Mouse (Mus musculus) heart, embryonic 12.5 days (tissue): ENCODE measurements around the gene Zfp872. TPM values are rescaled to one million over a fixed set of nuclear protein-coding genes. Genes with fewer than 3 reads are reported as not detected.

Experiments
- ATAC-seq: fragments of 200-750 bp; cut with Nextera tagmentation; 2 replicates; pipeline ENCODE4 v1.8.0; 2017; ENCODE audit warnings: moderate TSS enrichment, moderate library complexity; ENCODE audit not compliant: insufficient number of reproducible peaks, low FRiP score
- H3K27ac ChIP-seq: fragments of 300-500 bp; sonication (generic); 2 replicates; pipeline ENCODE4 v1.5.1; 2016; ENCODE audit warnings: mild to moderate bottlenecking, moderate library complexity; ENCODE audit not compliant: poor library complexity, severe bottlenecking
- H3K27me3 ChIP-seq: fragments of 300-500 bp; sonication (generic); replicated peaks from 2 replicates; pipeline ENCODE4 v1.6.1; 2016; ENCODE audit warnings: mild to moderate bottlenecking, moderate library complexity
- H3K36me3 ChIP-seq: fragments of 300-500 bp; sonication (generic); 2 replicates; pipeline ENCODE4 v1.6.1; 2016; ENCODE audit warnings: mild to moderate bottlenecking, moderate library complexity
- H3K4me1 ChIP-seq: fragments of 300-500 bp; sonication (generic); replicated peaks from 2 replicates; pipeline ENCODE4 v1.6.1; 2016; ENCODE audit warnings: mild to moderate bottlenecking
- H3K4me2 ChIP-seq: fragments of 300-500 bp; sonication (generic); 2 replicates; pipeline ENCODE4 v1.6.1; 2016; ENCODE audit warnings: mild to moderate bottlenecking, moderate library complexity
- H3K4me3 ChIP-seq: fragments of 300-500 bp; sonication (generic); 2 replicates; pipeline ENCODE4 v1.5.1; 2016; ENCODE audit warnings: mild to moderate bottlenecking
- H3K9ac ChIP-seq: fragments of 300-500 bp; sonication (generic); 2 replicates; pipeline ENCODE4 v1.6.1; 2016; ENCODE audit warnings: mild to moderate bottlenecking, moderate library complexity
- H3K9me3 ChIP-seq: fragments of 300-500 bp; sonication (generic); replicated peaks from 2 replicates; pipeline ENCODE4 v1.6.1; 2016; ENCODE audit warnings: mild to moderate bottlenecking, moderate library complexity
- WGBS: fragments of 180-500 bp; shearing (Covaris S2); methylation state at CpG from one replicate; pipeline ENCODE4 v1.1.7; 2016; 5-methylcytosine and 5-hydroxymethylcytosine counted together
- polyA plus RNA-seq: library from polyadenylated mRNA; unstranded; fragments of >200 nt; fragmentation: Nextera tagmentation; extraction: Ambion mirVana; gene quantifications from 2 replicates; pipeline ENCODE4 v1.2.1, GENCODE M21; 2016

Gene Zfp872
- polyA plus RNA-seq, 1 experiment from 2014 or later = 0.17 TPM

DNA sequence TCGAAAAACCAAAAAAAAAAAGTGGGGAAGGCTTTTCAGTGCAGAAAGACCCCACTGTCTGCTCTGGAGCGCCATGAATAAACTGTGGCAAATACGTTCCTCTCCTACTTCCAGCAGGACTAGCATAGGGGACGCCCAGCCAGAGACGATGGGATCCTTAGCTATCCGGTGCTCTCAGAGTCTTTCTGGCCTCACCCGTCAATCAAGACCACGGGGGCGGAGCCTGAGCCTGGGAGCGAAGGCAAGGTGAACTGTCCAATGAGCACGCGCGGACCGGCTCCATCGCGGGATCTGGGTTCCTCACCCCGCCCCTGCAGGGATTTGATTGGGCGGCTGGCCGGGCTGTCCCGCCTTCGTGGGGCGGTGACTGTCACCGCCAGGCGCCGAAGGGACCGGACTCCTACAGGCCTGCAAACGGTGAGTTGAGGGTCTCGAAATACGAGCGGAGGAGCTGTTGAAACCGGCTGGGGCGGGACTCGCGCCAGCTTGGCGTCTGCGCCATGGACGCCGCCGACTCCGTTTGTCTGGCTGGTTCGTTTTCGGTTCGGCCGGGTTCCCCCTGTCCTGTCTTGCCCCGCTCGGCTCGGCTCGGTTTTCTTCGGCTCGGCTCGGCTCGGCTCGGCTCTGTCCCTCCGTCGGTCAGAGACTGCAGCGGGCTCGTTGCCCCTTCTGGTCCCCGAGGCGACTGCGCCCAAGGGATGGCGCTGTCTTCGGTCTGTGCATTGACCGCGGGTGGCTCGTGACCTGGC is 31.2 kb upstream of the Zfp872 start, which contains the start of gene Pigyl:
Gene Pigyl (plus strand): TSS at position 350 of the 749 bp plus-strand sequence.
- H3K9ac ChIP-seq = peak within 1 kb of the TSS; percentile 79
- no peaks in the 10 kb centered on the region for H3K9me3 ChIP-seq
- peak within 1 kb of the TSS; percentile 83 for H3K4me2 ChIP-seq
- peaks cover 11% of the 10 kb centered on the region for H3K4me1 ChIP-seq
- H3K36me3 ChIP-seq = no peaks in the 10 kb centered on the region
- WGBS = under 1% methylated on average over 65 of the region's 65 CpGs
- H3K27ac ChIP-seq = peak within 1 kb of the TSS; percentile 76
- H3K27me3 ChIP-seq = 0 out of 2 replicates have a peak, but pooled peaks cover 4% of the 10 kb centered on the region
- peak within 1 kb of the TSS; percentile 65 for H3K4me3 ChIP-seq
- ATAC-seq = peak; percentile 100

DNA sequence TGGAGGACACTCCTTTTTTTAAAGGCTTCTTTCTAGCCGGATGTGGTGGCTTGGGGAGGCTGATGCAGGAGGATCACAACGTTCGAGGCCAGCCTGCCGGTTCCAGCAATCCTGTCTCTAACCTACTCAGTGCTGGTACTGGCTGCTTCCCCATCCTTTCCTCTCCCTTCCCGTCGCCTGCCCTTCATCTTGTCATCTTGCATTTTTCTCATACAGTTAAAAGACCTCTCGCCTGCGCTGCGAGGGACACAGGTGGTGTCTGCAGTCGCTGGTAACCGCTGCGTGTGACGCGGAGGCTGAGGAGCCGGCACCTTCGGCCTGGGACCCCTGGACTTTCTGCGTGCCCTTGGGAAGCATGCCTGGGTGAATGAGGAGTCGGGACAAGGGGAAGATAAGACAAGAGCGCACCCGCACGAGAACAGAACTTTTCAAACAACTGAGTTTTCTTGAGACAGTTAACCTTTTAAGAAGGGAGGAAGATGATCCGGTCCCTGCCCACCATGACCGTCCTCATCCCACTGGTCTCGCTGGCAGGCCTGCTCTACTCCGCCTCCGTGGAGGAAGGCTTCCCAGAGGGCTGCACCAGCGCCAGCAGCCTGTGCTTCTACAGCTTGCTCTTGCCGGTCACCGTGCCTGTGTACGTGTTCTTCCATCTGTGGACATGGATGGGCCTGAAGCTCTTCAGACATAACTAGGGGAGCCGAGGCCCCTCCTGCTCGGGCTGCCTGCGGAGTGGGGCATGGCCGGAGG is 30.2 kb upstream of the Zfp872 start:
- no peaks in the 10 kb centered on the region for H3K36me3 ChIP-seq
- H3K27me3 ChIP-seq = 0 out of 2 replicates have a peak, but pooled peaks cover 8% of the 10 kb centered on the region
- no peak for ATAC-seq
- H3K9me3 ChIP-seq = no peaks in the 10 kb centered on the region
- WGBS = 49% methylated on average over 34 of the region's 34 CpGs
- H3K9ac ChIP-seq = peak overlapping the region; percentile 79
- peak overlapping the region; percentile 65 for H3K4me3 ChIP-seq
- H3K4me2 ChIP-seq = peak overlapping the region; percentile 83
- no peak overlapping the region for H3K27ac ChIP-seq
- peaks cover 11% of the 10 kb centered on the region for H3K4me1 ChIP-seq

DNA sequence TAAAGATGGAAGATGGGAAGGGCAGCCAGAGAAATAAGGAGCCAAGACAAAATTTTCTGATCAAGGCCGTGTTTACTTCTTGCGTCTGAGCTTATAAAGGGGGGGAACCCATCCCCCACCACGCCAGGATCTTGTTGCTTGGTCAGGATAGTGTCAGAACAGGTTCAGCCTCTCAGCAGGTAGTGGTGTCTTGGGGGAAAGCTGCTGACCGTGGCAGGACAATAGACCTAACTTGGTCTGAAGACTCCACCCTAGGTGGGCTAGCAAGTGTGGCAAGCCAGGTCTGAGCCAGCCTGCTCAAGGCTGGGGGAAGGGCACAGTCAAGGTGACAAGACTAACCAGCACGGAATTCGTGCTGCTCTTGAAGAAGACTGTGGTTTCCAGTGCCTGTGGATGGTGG is 26.6 kb upstream of the Zfp872 start:
- H3K9ac ChIP-seq = no peak overlapping the region

DNA sequence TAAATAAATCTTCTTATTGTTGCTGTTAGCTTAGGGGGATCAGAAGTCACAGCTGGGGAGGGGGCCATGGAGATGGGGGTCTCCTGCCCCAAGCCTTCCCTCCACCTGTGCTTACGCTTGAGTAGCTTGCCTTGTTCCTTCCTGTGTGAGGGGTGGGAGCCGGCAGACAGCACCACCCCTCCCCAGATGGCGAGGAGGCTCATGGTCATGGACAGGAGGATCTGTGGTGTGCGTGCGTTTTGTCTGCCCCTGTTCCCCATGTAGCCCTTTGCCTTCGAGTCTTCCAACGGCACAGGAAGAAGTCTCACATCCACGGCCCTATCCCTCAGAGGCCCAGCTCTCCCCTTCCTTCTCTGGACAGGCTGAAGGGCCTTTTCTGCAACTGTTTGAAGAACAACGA is 25.6 kb upstream of the Zfp872 start:
- no peak for ATAC-seq
- H3K27me3 ChIP-seq = peaks cover 15% of the 10 kb centered on the region
- H3K36me3 ChIP-seq = no peaks in the 10 kb centered on the region
- H3K4me2 ChIP-seq = no peak overlapping the region
- H3K9ac ChIP-seq = no peak overlapping the region
- no peak overlapping the region for H3K27ac ChIP-seq
- 75% methylated on average over 9 of the region's 9 CpGs for WGBS
- peaks cover 6% of the 10 kb centered on the region; the same call in 1 of the 2 replicates for H3K9me3 ChIP-seq
- no peak overlapping the region for H3K4me3 ChIP-seq
- H3K4me1 ChIP-seq = peaks cover 8% of the 10 kb centered on the region

More for the DNA sequence above, 26.6 kb upstream of the Zfp872 start:
- H3K36me3 ChIP-seq = no peaks in the 10 kb centered on the region
- no peak overlapping the region for H3K4me3 ChIP-seq
- no peak for ATAC-seq
- no peak overlapping the region for H3K27ac ChIP-seq
- H3K4me1 ChIP-seq = peaks cover 9% of the 10 kb centered on the region
- no peak overlapping the region for H3K4me2 ChIP-seq
- 32% methylated on average over 6 of the region's 6 CpGs for WGBS
- peaks cover 15% of the 10 kb centered on the region for H3K27me3 ChIP-seq
- no peaks in the 10 kb centered on the region for H3K9me3 ChIP-seq

DNA sequence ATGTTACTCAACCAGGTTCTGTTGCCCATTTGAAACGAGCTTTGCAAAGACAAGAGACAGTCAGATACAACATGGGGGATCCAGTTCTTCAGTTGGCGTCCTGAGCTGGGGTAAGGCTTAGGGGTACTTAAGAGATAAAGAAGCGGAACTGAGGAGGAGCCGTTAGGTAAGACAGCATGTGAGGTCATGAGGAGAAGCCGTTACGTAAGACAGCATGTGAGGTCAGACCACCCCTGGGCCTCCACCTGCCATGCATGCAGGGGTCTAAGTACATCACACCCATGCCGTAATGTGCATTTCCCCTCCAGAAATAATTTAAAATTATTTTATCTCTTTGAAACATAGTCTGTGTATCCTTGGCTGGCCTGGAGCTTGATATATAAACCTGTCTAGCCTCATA is 25.0 kb upstream of the Zfp872 start:
- no peak overlapping the region for H3K4me2 ChIP-seq
- ATAC-seq = no peak
- no peaks in the 10 kb centered on the region for H3K36me3 ChIP-seq
- no peak overlapping the region for H3K9ac ChIP-seq
- H3K27ac ChIP-seq = no peak overlapping the region
- no peak overlapping the region for H3K4me3 ChIP-seq
- H3K4me1 ChIP-seq = peaks cover 2% of the 10 kb centered on the region
- H3K9me3 ChIP-seq = peaks cover 6% of the 10 kb centered on the region; the same call in 1 of the 2 replicates
- H3K27me3 ChIP-seq = peaks cover 14% of the 10 kb centered on the region
- WGBS = 80% methylated on average over 7 of the region's 7 CpGs

DNA sequence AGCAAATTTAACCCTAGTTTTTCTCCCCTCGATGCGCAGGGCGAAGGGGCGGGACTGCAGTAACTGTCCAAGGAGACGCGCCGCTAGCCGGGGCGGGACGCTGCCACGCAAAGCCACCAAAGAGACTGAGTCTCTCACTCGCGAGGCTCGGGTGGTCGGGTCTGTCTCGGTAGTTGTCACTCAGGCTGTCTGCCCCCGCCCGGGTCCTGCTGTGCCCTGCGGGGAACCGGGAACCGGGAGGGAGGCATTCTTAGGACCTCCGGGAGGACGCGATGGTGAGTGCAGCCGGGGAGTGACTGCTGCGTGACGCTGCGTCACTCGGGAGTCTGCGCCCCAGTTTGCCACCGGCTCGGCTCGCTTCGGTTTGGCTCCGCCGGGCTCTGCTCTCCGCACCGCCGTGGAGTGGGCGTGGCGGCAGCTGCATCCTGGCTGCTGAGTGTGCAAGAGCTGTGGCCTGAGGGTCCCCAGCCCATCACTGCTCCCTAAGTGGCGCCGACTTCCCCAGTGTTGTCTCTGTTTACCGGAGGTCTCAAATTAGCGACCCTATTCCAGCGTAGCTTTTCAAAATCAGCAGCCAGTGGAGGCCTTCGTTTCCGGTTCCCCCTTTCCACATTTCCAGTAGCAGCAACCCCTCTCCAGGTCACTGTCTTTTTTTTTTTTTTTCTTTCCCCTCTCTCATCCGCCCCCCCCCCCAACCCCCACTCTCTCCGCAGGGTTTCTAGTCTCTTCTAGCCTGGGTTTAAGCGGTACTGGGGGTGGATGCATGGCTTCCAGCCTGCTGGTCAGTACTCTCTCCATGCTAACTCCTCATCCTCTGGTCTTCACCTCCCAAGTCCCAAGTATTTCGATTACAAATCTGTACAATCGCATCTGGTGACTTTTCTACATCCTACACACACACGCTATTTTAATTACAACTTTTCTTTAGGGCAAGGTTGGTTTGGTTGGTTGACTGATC is 22.9 kb upstream of the Zfp872 start:
- Histone ChIP-seq H3K36me3 (no peaks in the 10 kb centered on the region), H3K27ac (no peak overlapping the region), H3K4me1 (no peaks in the 10 kb centered on the region), H3K9ac (peak overlapping the region; percentile 71), H3K9me3 (peaks cover 6% of the 10 kb centered on the region; the same call in 1 of the 2 replicates), H3K4me2 (peak overlapping the region; percentile 97), H3K4me3 (peak overlapping the region; percentile 58), H3K27me3 (peaks cover 11% of the 10 kb centered on the region)
- WGBS = 2% methylated on average over 54 of the region's 54 CpGs
- peak; percentile 43 for ATAC-seq

DNA sequence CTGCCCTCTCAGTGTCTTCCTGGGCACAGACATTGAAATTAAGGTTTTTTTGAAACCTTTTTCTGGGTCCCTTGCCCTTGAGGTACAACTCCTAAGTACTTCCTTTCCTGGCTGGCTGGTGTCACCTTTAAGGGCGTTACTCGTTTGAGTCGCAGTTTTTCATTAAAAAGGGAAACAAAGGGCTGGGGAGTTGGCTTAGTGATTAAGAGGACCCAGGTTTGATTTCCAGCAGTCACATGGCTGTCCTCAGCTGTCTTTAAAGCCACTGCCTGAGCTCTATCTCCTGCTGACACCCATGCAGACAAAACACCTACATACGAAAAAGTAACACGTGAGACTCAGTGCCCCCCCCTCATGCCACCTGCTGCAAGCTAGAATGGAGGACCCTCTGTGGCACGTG is 21.9 kb upstream of the Zfp872 start:
- H3K36me3 ChIP-seq = no peaks in the 10 kb centered on the region
- peaks cover 6% of the 10 kb centered on the region; the same call in 1 of the 2 replicates for H3K9me3 ChIP-seq
- H3K27ac ChIP-seq = no peak overlapping the region
- H3K4me1 ChIP-seq = no peaks in the 10 kb centered on the region
- H3K9ac ChIP-seq = no peak overlapping the region
- 45% methylated on average over 6 of the region's 6 CpGs for WGBS
- no peak overlapping the region for H3K4me2 ChIP-seq
- ATAC-seq = no peak
- H3K27me3 ChIP-seq = peaks cover 11% of the 10 kb centered on the region
- no peak overlapping the region for H3K4me3 ChIP-seq

DNA sequence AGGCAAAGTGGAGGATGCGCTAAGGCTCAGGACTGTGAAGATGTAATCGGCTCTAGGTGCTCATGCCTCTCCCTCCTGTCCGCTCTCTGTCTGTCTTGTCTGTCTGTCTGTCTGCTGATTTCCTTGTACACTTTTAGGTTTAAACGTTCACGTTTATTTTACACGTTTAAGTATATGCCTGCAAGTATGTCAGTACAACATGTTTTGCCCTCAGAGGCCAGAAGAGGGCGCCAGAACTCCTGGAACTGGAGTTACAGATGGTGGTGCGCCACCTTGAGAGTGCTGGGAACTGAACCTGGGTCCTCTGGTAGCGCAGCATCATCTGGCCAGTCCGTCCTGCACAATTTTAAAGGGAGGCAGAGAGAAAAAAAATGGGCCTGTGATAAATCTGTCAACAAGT is 21.2 kb upstream of the Zfp872 start:
- 86% methylated on average over 10 of the region's 10 CpGs for WGBS
- no peak for ATAC-seq
- no peak overlapping the region for H3K4me3 ChIP-seq

DNA sequence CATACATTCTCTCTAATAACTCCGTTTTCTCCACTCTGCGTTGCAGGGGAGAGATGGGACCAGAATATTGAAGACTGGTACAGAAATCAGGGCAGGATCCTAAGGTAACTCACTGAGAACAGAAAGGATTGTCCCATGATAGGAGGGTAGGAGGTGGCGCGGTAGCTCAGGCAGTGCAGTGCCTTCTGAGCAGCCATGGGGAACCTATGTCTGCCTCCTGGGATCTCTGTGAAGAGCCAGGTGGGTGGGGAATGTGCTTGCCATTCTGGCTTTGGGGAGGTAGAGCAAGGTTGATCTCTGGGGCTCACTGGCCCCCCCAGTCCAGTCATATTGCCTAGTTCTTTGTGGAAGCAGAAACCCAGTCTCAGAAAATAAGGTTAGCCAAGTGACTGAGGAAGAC is 20.1 kb upstream of the Zfp872 start:
- 93% methylated on average over 4 of the region's 4 CpGs for WGBS
- peaks cover 10% of the 10 kb centered on the region; the same call in 1 of the 2 replicates for H3K9me3 ChIP-seq
- no peak overlapping the region for H3K4me3 ChIP-seq
- no peak for ATAC-seq
- H3K4me1 ChIP-seq = no peaks in the 10 kb centered on the region
- no peaks in the 10 kb centered on the region for H3K36me3 ChIP-seq
- peaks cover 7% of the 10 kb centered on the region for H3K27me3 ChIP-seq
- no peak overlapping the region for H3K27ac ChIP-seq
- H3K4me2 ChIP-seq = no peak overlapping the region
- no peak overlapping the region for H3K9ac ChIP-seq

More for the DNA sequence above, 21.2 kb upstream of the Zfp872 start:
- no peak overlapping the region for H3K4me2 ChIP-seq
- H3K9ac ChIP-seq = no peak overlapping the region
- H3K27ac ChIP-seq = no peak overlapping the region
- H3K9me3 ChIP-seq = peaks cover 6% of the 10 kb centered on the region; the same call in 1 of the 2 replicates
- no peaks in the 10 kb centered on the region for H3K36me3 ChIP-seq
- peaks cover 11% of the 10 kb centered on the region for H3K27me3 ChIP-seq
- H3K4me1 ChIP-seq = no peaks in the 10 kb centered on the region

DNA sequence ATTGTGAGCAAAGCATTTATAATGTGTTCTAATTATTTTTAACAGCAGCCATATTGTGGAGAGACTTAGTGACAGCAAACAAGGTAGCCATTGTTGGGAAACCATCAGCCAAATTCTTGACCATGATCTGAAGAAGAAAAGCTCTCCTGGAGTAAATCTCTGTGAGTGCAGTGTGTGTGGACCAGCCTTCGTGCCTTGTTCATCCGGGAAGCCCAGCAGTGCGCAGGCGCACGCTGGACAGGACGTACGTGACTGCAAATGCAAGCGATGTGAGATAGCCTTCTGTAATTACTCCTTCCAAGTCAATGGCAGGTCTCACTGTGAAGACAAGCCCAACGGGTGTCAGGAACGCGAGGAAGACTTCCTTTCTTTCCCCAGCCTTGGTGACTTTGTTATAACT is 18.6 kb upstream of the Zfp872 start:
- no peaks in the 10 kb centered on the region for H3K4me1 ChIP-seq
- 92% methylated on average over 11 of the region's 11 CpGs for WGBS

More for the DNA sequence above, 18.6 kb upstream of the Zfp872 start:
- no peak overlapping the region for H3K9ac ChIP-seq
- no peak overlapping the region for H3K4me2 ChIP-seq
- ATAC-seq = no peak
- H3K27me3 ChIP-seq = no peaks in the 10 kb centered on the region; the same call in 1 of the 2 replicates
- H3K4me3 ChIP-seq = no peak overlapping the region
- H3K27ac ChIP-seq = no peak overlapping the region
- H3K9me3 ChIP-seq = peaks cover 10% of the 10 kb centered on the region; the same call in 1 of the 2 replicates
- H3K36me3 ChIP-seq = no peaks in the 10 kb centered on the region
